Mouse (Mus musculus) kidney, adult 2 months (tissue): Measurements from ENCODE around the gene Thumpd3. TPM values are rescaled to one million over a fixed set of nuclear protein-coding genes. Genes with fewer than 3 reads are reported as not detected.

Source experiments
- DNase-seq: peaks from one replicate; pipeline ENCODE4 v3.0.0; 2021
- H3K27ac ChIP-seq: fragments of 200-500 bp; 2 replicates; pipeline ENCODE4 v1.5.1; 2012; ENCODE audit warnings: low read depth, low read length, control low read depth, inconsistent platforms; ENCODE audit not compliant: insufficient read depth
- H3K27me3 ChIP-seq: fragments of 200-500 bp; replicated peaks from 2 replicates; pipeline ENCODE4 v1.6.1; 2012; ENCODE audit warnings: mild to moderate bottlenecking, moderate library complexity, low read length, inconsistent platforms; ENCODE audit not compliant: control insufficient read depth, insufficient read depth
- H3K36me3 ChIP-seq: fragments of 200-500 bp; 2 replicates; pipeline ENCODE4 v1.6.1; 2012; ENCODE audit warnings: mild to moderate bottlenecking, moderate library complexity, low read length, inconsistent platforms; ENCODE audit not compliant: control insufficient read depth, insufficient read depth
- H3K4me1 ChIP-seq: fragments of 200-500 bp; 2 replicates; pipeline ENCODE4 v1.6.1; 2011; ENCODE audit warnings: low read length; ENCODE audit not compliant: control insufficient read depth, insufficient read depth
- H3K4me3 ChIP-seq: fragments of 200-500 bp; 2 replicates; pipeline ENCODE4 v1.5.1; 2011; ENCODE audit warnings: mild to moderate bottlenecking, low read depth, low read length, control low read depth; ENCODE audit not compliant: insufficient read depth
- CTCF ChIP-seq: fragments of 200-500 bp; conservative IDR thresholded peaks from 2 replicates; pipeline ENCODE4 v1.5.1; 2011; ENCODE audit warnings: low read depth, mild to moderate bottlenecking, control low read depth, low read length, moderate library complexity, mixed read lengths; ENCODE audit not compliant: insufficient read depth, insufficient read length
- POLR2A ChIP-seq: fragments of 200-500 bp; IDR thresholded peaks from one replicate; pipeline ENCODE4 v1.6.1; 2011; ENCODE audit warnings: low read depth, low read length, control low read depth
- WGBS: fragments of 180-500 bp; shearing (Covaris S2); methylation state at CpG from one replicate; pipeline ENCODE4 v1.1.7; 2018; 5-methylcytosine and 5-hydroxymethylcytosine counted together
- polyA plus RNA-seq: library from polyadenylated mRNA; depleted of rRNA; stranded (reverse); fragments of >200 nt; gene quantifications from 2 replicates; pipeline ENCODE4 v1.2.3, GENCODE M21; 2012; rRNA removed

Thumpd3 gene
- polyA plus RNA-seq, 1 experiment: 9.3 TPM

GRCm38 (mm10) chr6:113099640-113100289 lies 53.7 kb downstream of the Thumpd3 start:
- Histone ChIP-seq H3K4me1 (peaks cover 8% of the 10 kb centered on the region; the same call in 1 of the 2 replicates), H3K27ac (0 out of 2 replicates have a peak overlapping the region, but pooled peaks have one; percentile 46), H3K4me3 (no peak overlapping the region), H3K36me3 (no peaks in the 10 kb centered on the region), H3K27me3 (no peaks in the 10 kb centered on the region)
- DNase-seq: peak; percentile 96
- WGBS: 8% methylated on average over 5 of the region's 5 CpGs
- no peak for TF ChIP-seq POLR2A
- no peak for TF ChIP-seq CTCF

- WGBS: 40% methylated on average over 4 of the region's 4 CpGs
- no peak overlapping the region for H3K27ac ChIP-seq
These were observed 56.5 kb downstream of the Thumpd3 start for GRCm38 (mm10) chr6:113102541-113102940.

GRCm38 (mm10) chr6:113103765-113104164 lies 57.7 kb downstream of the Thumpd3 start:
- DNase-seq: peak; percentile 67
- Histone ChIP-seq H3K27ac (no peak overlapping the region), H3K27me3 (no peaks in the 10 kb centered on the region), H3K4me1 (peaks cover 8% of the 10 kb centered on the region; the same call in 1 of the 2 replicates), H3K4me3 (no peak overlapping the region), H3K36me3 (no peaks in the 10 kb centered on the region; the same call in 1 of the 2 replicates)
- TF ChIP-seq POLR2A: no peak
- TF ChIP-seq CTCF: peak; percentile 47

More at GRCm38 (mm10) chr6:113102541-113102940, 56.5 kb downstream of the Thumpd3 start:
- DNase-seq: no peak
- Histone ChIP-seq H3K36me3 (no peaks in the 10 kb centered on the region), H3K4me3 (no peak overlapping the region), H3K4me1 (peaks cover 8% of the 10 kb centered on the region; the same call in 1 of the 2 replicates), H3K27me3 (no peaks in the 10 kb centered on the region)
- TF ChIP-seq CTCF: no peak
- TF ChIP-seq POLR2A: no peak

GRCm38 (mm10) chr6:113109378-113109777 lies 63.4 kb downstream of the Thumpd3 start:
- DNase-seq: no peak
- Histone ChIP-seq H3K4me1 (no peaks in the 10 kb centered on the region), H3K36me3 (peaks cover 11% of the 10 kb centered on the region), H3K4me3 (no peak overlapping the region), H3K27ac (no peak overlapping the region), H3K27me3 (no peaks in the 10 kb centered on the region)
- 90% methylated on average over 3 of the region's 3 CpGs for WGBS
- TF ChIP-seq POLR2A (no peak), CTCF (no peak)

- Histone ChIP-seq H3K36me3 (peaks cover 13% of the 10 kb centered on the region), H3K27ac (no peak overlapping the region), H3K4me3 (no peak overlapping the region), H3K27me3 (no peaks in the 10 kb centered on the region), H3K4me1 (no peaks in the 10 kb centered on the region)
- no peak for TF ChIP-seq CTCF
- no peak for TF ChIP-seq POLR2A
- no peak for DNase-seq
- WGBS: 69% methylated on average over 7 of the region's 7 CpGs
These were observed 63.9 kb downstream of the Thumpd3 start for GRCm38 (mm10) chr6:113109956-113110355.

Other genes starting within 250 kb of the Thumpd3 start
- gene Srgap3, start 99.0 kb upstream of the Thumpd3 start, polyA plus RNA-seq: 5.5 and 5.8 TPM in 2 replicates
- 16.8 and 17.9 TPM in 2 replicates for gene Setd5, start 31.1 kb downstream of the Thumpd3 start, polyA plus RNA-seq
- 0.09 and 0.12 TPM in 2 replicates for gene Lhfpl4, start 149.2 kb downstream of the Thumpd3 start, polyA plus RNA-seq
- 43.6 and 56.9 TPM in 2 replicates for gene Mtmr14, start 191.6 kb downstream of the Thumpd3 start, polyA plus RNA-seq
- gene Cpne9, start 236.1 kb downstream of the Thumpd3 start, polyA plus RNA-seq: 0.15 and 1.3 TPM in 2 replicates